Mouse (Mus musculus): Measurements from ENCODE around the gene Dtx4. TPM values are rescaled to one million over a fixed set of nuclear protein-coding genes. Genes with fewer than 3 reads are reported as not detected.

Dtx4 gene
- polyA plus RNA-seq (2012; rRNA removed; ENCODE audit: low replicate concordance): 28.3 and 35.4 TPM in 2 replicates

GRCm38 (mm10) chr19:12501370-12502347 is at the start of gene Dtx4:
Gene Dtx4 (minus strand): TSS chr19:12501454.

GRCm38 (mm10) chr19:12545440-12545839 is 44.2 kb upstream of the Dtx4 start, which contains the start of gene Fam111a:
Gene Fam111a (plus strand): TSS chr19:12545740.

GRCm38 (mm10) chr19:12460282-12461249 is 40.7 kb downstream of the Dtx4 start, which contains the start of gene Mpeg1:
Gene Mpeg1 (plus strand): TSS chr19:12460779.

GRCm38 (mm10) chr19:12427605-12428004 is 73.6 kb downstream of the Dtx4 start, which contains the start of gene Pfpl:
Gene Pfpl (plus strand): TSS chr19:12427905.

GRCm38 (mm10) chr19:12417361-12417760 is 83.9 kb downstream of the Dtx4 start, which contains the start of gene Olfr1441:
Gene Olfr1441 (plus strand): TSS chr19:12417433.

Other genes starting within 250 kb of the Dtx4 start
- not detected in 2 replicates for gene Olfr235, start 240.4 kb downstream of the Dtx4 start, polyA plus RNA-seq (2012; rRNA removed; ENCODE audit: low replicate concordance)
- not detected in 2 replicates for gene Olfr1434, start 221.6 kb downstream of the Dtx4 start, polyA plus RNA-seq (2012; rRNA removed; ENCODE audit: low replicate concordance)
- not detected in 2 replicates for gene Olfr1436, start 202.3 kb downstream of the Dtx4 start, polyA plus RNA-seq (2012; rRNA removed; ENCODE audit: low replicate concordance)
- not detected in 2 replicates for gene Olfr1437, start 176.4 kb downstream of the Dtx4 start, polyA plus RNA-seq (2012; rRNA removed; ENCODE audit: low replicate concordance)
- not detected in 2 replicates for gene Olfr1438-ps1, start 165.5 kb downstream of the Dtx4 start, polyA plus RNA-seq (2012; rRNA removed; ENCODE audit: low replicate concordance)
- not detected in 2 replicates for gene Olfr1440, start 114.2 kb downstream of the Dtx4 start, polyA plus RNA-seq (2012; rRNA removed; ENCODE audit: low replicate concordance)
- gene Olfr1441, start 84.0 kb downstream of the Dtx4 start, polyA plus RNA-seq (2012; rRNA removed; ENCODE audit: low replicate concordance): not detected in 2 replicates
- not detected in 2 replicates for gene Pfpl, start 73.5 kb downstream of the Dtx4 start, polyA plus RNA-seq (2012; rRNA removed; ENCODE audit: low replicate concordance)
- 9.0 and 31.8 TPM in 2 replicates for gene Mpeg1, start 40.7 kb downstream of the Dtx4 start, polyA plus RNA-seq (2012; rRNA removed; ENCODE audit: low replicate concordance)
- 2.7 and 4.5 TPM in 2 replicates for gene Fam111a, start 44.3 kb upstream of the Dtx4 start, polyA plus RNA-seq (2012; rRNA removed; ENCODE audit: low replicate concordance)
- 0.06 TPM in 1 of 2 replicates, not detected in the other for gene Gm4952, start 98.5 kb upstream of the Dtx4 start, polyA plus RNA-seq (2012; rRNA removed; ENCODE audit: low replicate concordance)
- not detected in 2 replicates for gene Glyat, start 131.9 kb upstream of the Dtx4 start, polyA plus RNA-seq (2012; rRNA removed; ENCODE audit: low replicate concordance)
- gene Olfr1442, start 169.0 kb upstream of the Dtx4 start, polyA plus RNA-seq (2012; rRNA removed; ENCODE audit: low replicate concordance): not detected in 2 replicates
- gene Olfr1443, start 176.7 kb upstream of the Dtx4 start, polyA plus RNA-seq (2012; rRNA removed; ENCODE audit: low replicate concordance): not detected in 2 replicates
- gene Keg1, start 194.3 kb upstream of the Dtx4 start, polyA plus RNA-seq (2012; rRNA removed; ENCODE audit: low replicate concordance): not detected in 2 replicates